ENCODE assay signal across 12 mouse cellular contexts in the genomic region with DNA sequence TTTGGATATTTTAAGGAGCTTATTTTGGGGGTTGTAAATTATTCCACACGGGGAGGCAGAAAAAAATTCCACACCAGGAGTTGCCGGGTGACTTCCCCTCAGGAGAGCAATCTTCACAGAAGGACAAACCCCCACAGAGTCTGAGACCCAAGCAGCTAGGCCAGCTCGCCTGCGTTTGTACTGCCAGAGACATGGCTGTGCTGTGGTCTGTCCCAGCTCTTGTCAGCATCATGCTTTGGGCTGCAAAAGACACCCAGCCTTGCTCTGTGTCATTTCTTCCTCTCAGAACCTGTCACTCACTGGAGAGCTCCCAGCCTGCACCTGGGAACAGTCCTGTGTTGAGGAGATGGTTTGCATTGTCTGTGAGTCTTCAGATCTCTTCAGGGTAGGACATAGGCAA.
DNase-seq lines count a peak whose midpoint lies in the region; ATAC-seq lines count a peak whose summit lies in the region.
"Had no signal": no experiment of that assay in that cellular context is flagged by ENCODE, and none has a peak within 500 bp of the region (broad histone marks: within the 10 kb centered on the region; RNA-seq: fewer than 3 reads in every experiment).

No protein-coding gene starts in this region.

- H3K9ac ChIP-seq in midbrain, embryonic 15.5 days = no peak overlapping the region
- H3K9ac ChIP-seq: embryonic facial prominence, embryonic 12.5 days; liver, embryonic 15.5 days had no signal

- H3K27me3 ChIP-seq in forebrain, embryonic 10.5 days (ENCODE audit: poor library complexity, severe bottlenecking) = no peaks in the 10 kb centered on the region
- no peaks in the 10 kb centered on the region for H3K27me3 ChIP-seq in midbrain, embryonic 15.5 days (replicated peaks)
- H3K27me3 ChIP-seq: embryonic facial prominence, embryonic 12.5 days; liver, embryonic 15.5 days had no signal

- H3K4me1 ChIP-seq in forebrain, embryonic 10.5 days = peaks cover 13% of the 10 kb centered on the region
- H3K4me1 ChIP-seq in midbrain, embryonic 15.5 days = no peaks in the 10 kb centered on the region
- H3K4me1 ChIP-seq: embryonic facial prominence, embryonic 12.5 days; liver, embryonic 15.5 days had no signal

- H3K4me2 ChIP-seq in midbrain, embryonic 15.5 days = no peak overlapping the region
- H3K4me2 ChIP-seq: embryonic facial prominence, embryonic 12.5 days; liver, embryonic 15.5 days had no signal

- no peaks in the 10 kb centered on the region for H3K9me3 ChIP-seq in forebrain, embryonic 10.5 days
- no peaks in the 10 kb centered on the region for H3K9me3 ChIP-seq in midbrain, embryonic 15.5 days
- H3K9me3 ChIP-seq: embryonic facial prominence, embryonic 12.5 days; liver, embryonic 15.5 days had no signal

- peak; percentile 52 to 56 for DNase-seq in layer of hippocampus, postnatal 10 days (ENCODE audit: low spot score in 2 of 2)
- DNase-seq in layer of hippocampus, adult 11-12 months (ENCODE audit: low spot score) = no peak
- peak; percentile 41 for DNase-seq in cerebellum, adult 9-11 months
- no peak for DNase-seq in forebrain, embryonic 10.5 days (ENCODE audit: extremely low spot score, low spot score)
- DNase-seq in frontal cortex, postnatal 10 days (ENCODE audit: low spot score in 2 of 2) = no peak
- no peak for DNase-seq in lung, postnatal 4 days
- DNase-seq: gastrocnemius, adult 2 months; kidney, adult 8-10 months; spleen, adult 18-20 months had no signal

- 72% methylated on average over 4 of the region's 4 CpGs for WGBS in forebrain, embryonic 10.5 days
- WGBS in midbrain, embryonic 15.5 days = 29% methylated on average over 4 of the region's 4 CpGs

- H3K4me3 ChIP-seq in forebrain, embryonic 10.5 days = no peak overlapping the region
- H3K4me3 ChIP-seq in midbrain, embryonic 15.5 days = no peak overlapping the region
- H3K4me3 ChIP-seq: embryonic facial prominence, embryonic 12.5 days; gastrocnemius, adult 2 months; liver, embryonic 15.5 days had no signal

- no peaks in the 10 kb centered on the region for H3K36me3 ChIP-seq in forebrain, embryonic 10.5 days (replicated peaks)
- H3K36me3 ChIP-seq in midbrain, embryonic 15.5 days (replicated peaks) = no peaks in the 10 kb centered on the region
- H3K36me3 ChIP-seq: embryonic facial prominence, embryonic 12.5 days; liver, embryonic 15.5 days had no signal

- ATAC-seq in midbrain, embryonic 15.5 days (replicated peaks) = peak; percentile 81; the same call in 1 of the 2 replicates

- peak overlapping the region; percentile 40; the same call in 1 of the 2 replicates for H3K27ac ChIP-seq in forebrain, embryonic 10.5 days
- peak overlapping the region; percentile 66 for H3K27ac ChIP-seq in midbrain, embryonic 15.5 days
- H3K27ac ChIP-seq: embryonic facial prominence, embryonic 12.5 days; gastrocnemius, adult 2 months; liver, embryonic 15.5 days had no signal

Comparison
In these comparisons a context has a peak if more than half of its experiments do, and no peak if none do; other contexts are left out.
1. DNase-seq: peak in layer of hippocampus, postnatal 10 days (2 of 2) and cerebellum, adult 9-11 months (single experiment); none in layer of hippocampus, adult 11-12 months (single experiment), forebrain, embryonic 10.5 days (single experiment), frontal cortex, postnatal 10 days (0 of 2) and lung, postnatal 4 days (0 of 2).